Mouse (Mus musculus) G1E (cell line): Measurements from ENCODE around the gene Iqcf3.

Experiments
- CTCF ChIP-seq: IDR thresholded peaks from 2 replicates; pipeline ENCODE4 v1.5.1; 2012; ENCODE audit warnings: low read depth, low read length, inconsistent platforms, mixed read lengths
- GATA1 ChIP-seq: IDR thresholded peaks from 2 replicates; pipeline ENCODE4 v1.6.1; 2012; ENCODE audit warnings: borderline replicate concordance, low read length, inconsistent platforms, mixed read lengths
- POLR2AphosphoS5 ChIP-seq: IDR thresholded peaks from 2 replicates; pipeline ENCODE4 v1.6.1; 2012; ENCODE audit warnings: low read depth, low read length, inconsistent platforms; ENCODE audit not compliant: insufficient replicate concordance

- no peak for TF ChIP-seq CTCF
- no peak for TF ChIP-seq GATA1
- no peak for TF ChIP-seq POLR2AphosphoS5
These were observed 98.0 kb downstream of the Iqcf3 start for GRCm38 (mm10) chr9:106463122-106464063.
